Mouse (Mus musculus): Measurements from ENCODE around the gene Lypd4. TPM values are rescaled to one million over a fixed set of nuclear protein-coding genes. Genes with fewer than 3 reads are reported as not detected.

Gene Lypd4
- not detected in 2 replicates for polyA plus RNA-seq (2021; fragmentation: Nextera tagmentation)
- long read RNA-seq, experiment 1, result 0 reads
- long read RNA-seq, experiment 2, result 0 reads

GRCm38 (mm10) chr7:24869532-24870165 is at the start of gene Lypd4, which contains the start of gene Dmrtc2:
TSS of gene Lypd4 (minus strand) at chr7:24869941.
TSS of gene Dmrtc2 (plus strand) at chr7:24870057.

GRCm38 (mm10) chr7:24902630-24903443 is 33.1 kb upstream of the Lypd4 start, which contains the start of gene Arhgef1:
TSS of gene Arhgef1 (plus strand) at chr7:24902912.

GRCm38 (mm10) chr7:24897224-24897623 is 27.5 kb upstream of the Lypd4 start, which contains the start of gene Cd79a:
TSS of gene Cd79a (plus strand) at chr7:24897381.

GRCm38 (mm10) chr7:24883896-24884692 is 14.4 kb upstream of the Lypd4 start, which contains the start of gene Rps19:
TSS of gene Rps19 (plus strand) at chr7:24884371.

GRCm38 (mm10) chr7:24861913-24862312 is 7.8 kb downstream of the Lypd4 start, which contains the start of gene Gm9844:
TSS of gene Gm9844 (plus strand) at chr7:24862213.

Other genes starting within 250 kb of the Lypd4 start
- not detected in 2 replicates for gene Lypd3, start 233.4 kb downstream of the Lypd4 start, polyA plus RNA-seq (2021; fragmentation: Nextera tagmentation)
- not detected in 2 replicates for gene Tex101, start 193.3 kb downstream of the Lypd4 start, polyA plus RNA-seq (2021; fragmentation: Nextera tagmentation)
- gene BC049730, start 160.7 kb downstream of the Lypd4 start, polyA plus RNA-seq (2021; fragmentation: Nextera tagmentation), result not detected in 2 replicates
- gene Gm4763, start 143.0 kb downstream of the Lypd4 start, polyA plus RNA-seq (2021; fragmentation: Nextera tagmentation), result not detected in 2 replicates
- 0.05 and 0.11 TPM in 2 replicates for gene Cd177, start 109.6 kb downstream of the Lypd4 start, polyA plus RNA-seq (2021; fragmentation: Nextera tagmentation)
- 0.18 TPM in 1 of 2 replicates, not detected in the other for gene Ceacam10, start 92.7 kb downstream of the Lypd4 start, polyA plus RNA-seq (2021; fragmentation: Nextera tagmentation)
- 3.4 and 3.5 TPM in 2 replicates for gene Gm9844, start 7.7 kb downstream of the Lypd4 start, polyA plus RNA-seq (2021; fragmentation: Nextera tagmentation)
- not detected in 2 replicates for gene Dmrtc2, start 116 bp upstream of the Lypd4 start, polyA plus RNA-seq (2021; fragmentation: Nextera tagmentation)
- gene Rps19, start 14.4 kb upstream of the Lypd4 start, polyA plus RNA-seq (2021; fragmentation: Nextera tagmentation), result 2,737 and 3,292 TPM in 2 replicates
- 0.21 TPM in 1 of 2 replicates, not detected in the other for gene Cd79a, start 27.4 kb upstream of the Lypd4 start, polyA plus RNA-seq (2021; fragmentation: Nextera tagmentation)
- 5.6 and 6.3 TPM in 2 replicates for gene Arhgef1, start 33.0 kb upstream of the Lypd4 start, polyA plus RNA-seq (2021; fragmentation: Nextera tagmentation)
- not detected in 2 replicates for gene Gm4881, start 74.6 kb upstream of the Lypd4 start, polyA plus RNA-seq (2021; fragmentation: Nextera tagmentation)
- 526 and 559 TPM in 2 replicates for gene Rabac1, start 102.8 kb upstream of the Lypd4 start, polyA plus RNA-seq (2021; fragmentation: Nextera tagmentation)
- 1,296 and 1,449 TPM in 2 replicates for gene Atp1a3, start 136.0 kb upstream of the Lypd4 start, polyA plus RNA-seq (2021; fragmentation: Nextera tagmentation)
- gene Grik5, start 202.4 kb upstream of the Lypd4 start, polyA plus RNA-seq (2021; fragmentation: Nextera tagmentation), result 5.7 and 7.1 TPM in 2 replicates
- 24.9 TPM in 2 replicates for gene Zfp574, start 202.6 kb upstream of the Lypd4 start, polyA plus RNA-seq (2021; fragmentation: Nextera tagmentation)